Mouse (Mus musculus) kidney, adult 2 months (tissue): ENCODE results near the gene Prx. TPM values are rescaled to one million over a fixed set of nuclear protein-coding genes. Genes with fewer than 3 reads are reported as not detected.

Experiments used
- DNase-seq: peaks from one replicate; pipeline ENCODE4 v3.0.0; 2021
- H3K27ac ChIP-seq: fragments of 200-500 bp; 2 replicates; pipeline ENCODE4 v1.5.1; 2012; ENCODE audit warnings: low read depth, low read length, control low read depth, inconsistent platforms; ENCODE audit not compliant: insufficient read depth
- H3K27me3 ChIP-seq: fragments of 200-500 bp; replicated peaks from 2 replicates; pipeline ENCODE4 v1.6.1; 2012; ENCODE audit warnings: mild to moderate bottlenecking, moderate library complexity, low read length, inconsistent platforms; ENCODE audit not compliant: control insufficient read depth, insufficient read depth
- H3K36me3 ChIP-seq: fragments of 200-500 bp; 2 replicates; pipeline ENCODE4 v1.6.1; 2012; ENCODE audit warnings: mild to moderate bottlenecking, moderate library complexity, low read length, inconsistent platforms; ENCODE audit not compliant: control insufficient read depth, insufficient read depth
- H3K4me1 ChIP-seq: fragments of 200-500 bp; 2 replicates; pipeline ENCODE4 v1.6.1; 2011; ENCODE audit warnings: low read length; ENCODE audit not compliant: control insufficient read depth, insufficient read depth
- H3K4me3 ChIP-seq: fragments of 200-500 bp; 2 replicates; pipeline ENCODE4 v1.5.1; 2011; ENCODE audit warnings: mild to moderate bottlenecking, low read depth, low read length, control low read depth; ENCODE audit not compliant: insufficient read depth
- CTCF ChIP-seq: fragments of 200-500 bp; conservative IDR thresholded peaks from 2 replicates; pipeline ENCODE4 v1.5.1; 2011; ENCODE audit warnings: low read depth, mild to moderate bottlenecking, control low read depth, low read length, moderate library complexity, mixed read lengths; ENCODE audit not compliant: insufficient read depth, insufficient read length
- POLR2A ChIP-seq: fragments of 200-500 bp; IDR thresholded peaks from one replicate; pipeline ENCODE4 v1.6.1; 2011; ENCODE audit warnings: low read depth, low read length, control low read depth
- WGBS: fragments of 180-500 bp; shearing (Covaris S2); methylation state at CpG from one replicate; pipeline ENCODE4 v1.1.7; 2018; 5-methylcytosine and 5-hydroxymethylcytosine counted together
- polyA plus RNA-seq: library from polyadenylated mRNA; depleted of rRNA; stranded (reverse); fragments of >200 nt; gene quantifications from 2 replicates; pipeline ENCODE4 v1.2.3, GENCODE M21; 2012

Prx gene
- polyA plus RNA-seq, 1 experiment: 1.2 TPM

DNA sequence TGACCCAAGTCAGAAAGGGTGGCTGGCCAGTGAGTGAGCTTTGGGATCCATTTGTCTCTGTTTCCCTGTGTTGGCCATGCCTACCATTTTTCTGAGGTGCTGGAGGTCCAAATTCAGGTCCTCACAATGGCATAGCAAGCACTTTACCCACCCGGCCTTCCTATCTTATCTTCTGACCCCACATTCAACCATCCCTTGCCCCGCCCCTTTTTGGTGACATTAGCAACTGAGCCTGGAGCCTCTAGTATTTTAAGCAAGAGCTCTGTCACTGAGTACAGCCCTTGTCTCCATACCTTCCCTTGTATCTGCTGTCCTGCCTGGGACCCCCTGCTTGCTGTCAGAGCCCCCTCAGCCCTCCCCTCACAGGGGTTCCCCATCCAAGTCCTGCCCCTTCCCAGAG, 36.3 kb downstream of the Prx start:
- WGBS: 90% methylated on average over 2 of the region's 2 CpGs
- no peak overlapping the region for H3K4me3 ChIP-seq
- DNase-seq: no peak
- H3K4me1 ChIP-seq: no peaks in the 10 kb centered on the region
- no peak overlapping the region for H3K27ac ChIP-seq
- no peaks in the 10 kb centered on the region for H3K27me3 ChIP-seq
- TF ChIP-seq POLR2A: no peak
- TF ChIP-seq CTCF: no peak
- no peaks in the 10 kb centered on the region for H3K36me3 ChIP-seq

DNA sequence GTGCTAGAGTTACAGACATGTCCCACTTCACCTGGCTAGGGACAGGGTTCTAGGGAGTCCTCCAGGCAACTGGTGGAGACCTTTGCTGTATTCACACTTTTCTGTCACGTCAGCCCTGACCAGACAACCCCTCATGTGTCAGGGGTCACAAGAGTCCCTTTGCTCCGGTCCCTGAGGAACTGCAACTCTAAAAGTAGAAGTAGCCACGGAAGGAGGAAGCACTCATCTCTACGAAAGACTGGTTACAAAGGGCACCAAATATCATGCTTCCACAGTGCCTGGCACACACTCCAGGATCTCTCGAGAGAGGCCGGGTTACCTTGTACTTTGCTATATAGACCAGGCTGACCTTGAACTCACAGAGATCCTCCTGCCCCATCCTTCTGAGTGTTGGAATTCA, 37.5 kb downstream of the Prx start:
- H3K27ac ChIP-seq: no peak overlapping the region
- WGBS: 89% methylated on average over 6 of the region's 6 CpGs
- no peaks in the 10 kb centered on the region for H3K4me1 ChIP-seq
- DNase-seq: no peak
- H3K4me3 ChIP-seq: no peak overlapping the region
- H3K36me3 ChIP-seq: no peaks in the 10 kb centered on the region
- no peak for TF ChIP-seq CTCF
- TF ChIP-seq POLR2A: no peak
- no peaks in the 10 kb centered on the region for H3K27me3 ChIP-seq

DNA sequence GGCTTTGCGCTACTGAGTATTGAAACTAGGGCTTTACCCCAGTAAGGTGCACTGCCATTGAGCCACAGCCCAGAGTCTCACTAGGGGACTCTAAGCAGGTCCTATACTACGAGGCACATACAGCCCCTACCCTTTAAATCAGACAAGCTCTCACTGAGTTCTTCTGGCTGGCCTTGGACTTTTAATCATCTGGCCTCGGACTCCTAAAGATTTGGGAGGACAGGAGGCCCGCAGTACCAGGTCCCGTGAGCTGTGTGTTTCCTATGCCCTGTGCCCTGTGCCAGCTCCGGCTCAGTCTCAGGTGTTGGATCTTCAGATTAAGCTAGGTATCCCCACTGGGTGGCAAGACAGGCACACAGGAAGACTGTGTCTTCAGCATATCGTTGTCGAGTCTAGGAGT, 38.9 kb downstream of the Prx start:
- Histone ChIP-seq H3K4me1 (no peaks in the 10 kb centered on the region), H3K4me3 (no peak overlapping the region), H3K27me3 (no peaks in the 10 kb centered on the region), H3K36me3 (no peaks in the 10 kb centered on the region), H3K27ac (no peak overlapping the region)
- WGBS: 73% methylated on average over 8 of the region's 8 CpGs
- no peak for DNase-seq
- TF ChIP-seq CTCF: no peak
- no peak for TF ChIP-seq POLR2A

DNA sequence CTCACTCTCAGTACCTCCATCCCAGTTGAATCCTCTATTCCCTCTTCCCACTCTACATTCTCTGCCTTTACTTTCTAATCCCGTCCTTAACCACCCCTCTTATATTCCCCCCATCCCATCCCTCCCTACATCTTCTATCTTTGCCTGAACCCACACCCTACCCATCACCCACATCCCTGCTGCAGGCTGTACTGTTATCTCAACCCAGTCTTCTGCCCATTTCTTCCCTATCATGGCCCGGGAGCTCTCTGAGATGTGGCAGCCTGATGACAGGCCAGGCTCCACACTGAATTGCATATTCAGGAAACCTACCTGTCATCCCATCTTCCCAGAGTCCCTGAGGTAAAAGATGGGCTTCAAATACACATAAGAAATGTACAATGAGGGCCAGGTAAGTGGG, 39.7 kb downstream of the Prx start:
- TF ChIP-seq POLR2A (no peak), CTCF (no peak)
- no peaks in the 10 kb centered on the region for H3K4me1 ChIP-seq
- DNase-seq: no peak
- H3K27me3 ChIP-seq: no peaks in the 10 kb centered on the region
- H3K4me3 ChIP-seq: no peak overlapping the region
- no peaks in the 10 kb centered on the region for H3K36me3 ChIP-seq
- WGBS: 85% methylated on average over 2 of the region's 2 CpGs
- H3K27ac ChIP-seq: no peak overlapping the region

DNA sequence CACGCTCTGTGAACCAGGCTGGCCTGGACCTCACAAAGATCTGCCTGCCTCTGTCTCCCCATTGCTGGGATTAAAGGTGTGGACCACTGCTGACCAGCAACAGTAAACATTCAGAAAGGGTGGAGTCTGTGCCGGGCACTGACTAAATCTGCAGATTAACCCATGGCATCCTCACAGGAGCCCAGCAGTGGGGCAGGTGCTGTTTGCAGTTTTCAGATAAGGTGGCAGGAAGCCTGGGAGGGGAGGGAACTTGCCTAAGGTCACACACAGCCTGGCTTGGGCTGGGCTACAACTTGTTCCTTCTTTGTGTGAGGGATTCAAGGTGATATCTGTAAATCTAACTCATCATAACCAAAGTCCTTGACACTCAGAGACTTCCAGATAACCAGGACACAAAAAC, 41.4 kb downstream of the Prx start:
- 82% methylated on average over 2 of the region's 2 CpGs for WGBS
- Histone ChIP-seq H3K27me3 (no peaks in the 10 kb centered on the region), H3K4me3 (no peak overlapping the region), H3K36me3 (no peaks in the 10 kb centered on the region), H3K27ac (no peak overlapping the region), H3K4me1 (no peaks in the 10 kb centered on the region)
- no peak for TF ChIP-seq CTCF
- no peak for TF ChIP-seq POLR2A
- no peak for DNase-seq

DNA sequence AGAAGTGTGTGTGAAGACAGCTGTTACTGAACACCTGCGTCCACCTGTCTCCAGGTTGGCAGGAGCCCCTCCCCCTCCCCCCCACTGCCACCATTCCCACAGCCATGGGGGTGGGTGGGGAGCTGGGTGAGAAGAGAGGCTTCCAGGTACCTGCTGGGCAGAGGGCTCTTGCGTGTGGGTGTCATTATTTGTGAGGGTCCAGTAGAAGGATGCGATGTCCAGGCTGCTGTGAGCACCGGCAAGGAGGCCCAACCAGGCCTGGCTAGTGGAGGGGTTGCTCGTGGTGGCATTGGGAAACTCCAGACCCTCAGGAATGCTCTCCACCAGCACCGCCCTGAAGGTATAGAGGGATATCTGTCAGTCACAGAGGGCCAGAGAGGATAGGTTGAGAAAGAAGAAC, 41.8 kb downstream of the Prx start:
- no peaks in the 10 kb centered on the region for H3K27me3 ChIP-seq
- no peak overlapping the region for H3K4me3 ChIP-seq
- H3K27ac ChIP-seq: no peak overlapping the region
- H3K4me1 ChIP-seq: no peaks in the 10 kb centered on the region
- WGBS: 94% methylated on average over 6 of the region's 6 CpGs
- no peaks in the 10 kb centered on the region for H3K36me3 ChIP-seq
- no peak for TF ChIP-seq POLR2A
- TF ChIP-seq CTCF: no peak
- DNase-seq: no peak

DNA sequence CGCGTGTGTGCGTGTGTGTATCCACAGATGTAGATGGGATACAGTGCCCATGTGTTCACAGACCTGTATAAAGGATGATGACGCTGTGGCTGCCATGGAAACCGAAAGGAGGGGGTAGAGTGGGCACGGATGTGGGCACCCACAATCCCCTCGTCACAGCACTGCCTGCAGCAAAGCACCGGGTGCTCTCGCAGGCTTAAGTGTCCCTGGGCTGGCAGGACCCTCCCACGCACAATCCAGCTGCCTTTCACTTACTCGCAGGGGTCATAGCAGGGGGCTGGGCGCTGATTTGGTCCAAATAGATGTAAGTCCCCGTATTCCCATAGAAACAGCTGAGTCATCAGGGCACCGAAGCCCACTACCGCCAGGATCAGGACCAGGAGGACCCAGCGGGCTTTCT, 42.3 kb downstream of the Prx start:
- Histone ChIP-seq H3K36me3 (no peaks in the 10 kb centered on the region), H3K4me3 (no peak overlapping the region), H3K4me1 (no peaks in the 10 kb centered on the region), H3K27me3 (no peaks in the 10 kb centered on the region), H3K27ac (no peak overlapping the region)
- DNase-seq: no peak
- 74% methylated on average over 16 of the region's 16 CpGs for WGBS
- no peak for TF ChIP-seq POLR2A
- TF ChIP-seq CTCF: no peak

DNA sequence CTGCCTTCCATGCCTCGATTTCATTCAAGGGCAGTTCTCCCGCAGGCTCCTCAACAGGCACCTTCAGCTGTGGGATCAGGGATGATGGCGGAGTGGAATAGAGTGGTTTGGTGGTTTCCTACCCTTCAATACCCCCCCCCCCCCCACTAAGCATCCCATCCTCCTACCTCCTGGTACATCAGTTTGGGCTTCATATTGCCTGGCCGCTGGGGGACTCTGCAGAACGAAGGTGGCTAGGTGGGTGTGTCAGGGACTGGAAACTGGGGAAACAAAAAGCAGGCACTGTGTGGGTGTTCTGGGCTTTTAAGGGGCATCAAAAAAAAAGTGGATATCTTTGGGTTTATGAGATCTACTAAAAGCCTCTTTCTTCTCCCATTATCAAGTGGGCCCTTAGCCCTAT, 42.8 kb downstream of the Prx start:
- no peak overlapping the region for H3K27ac ChIP-seq

More for the DNA sequence above, 42.8 kb downstream of the Prx start:
- 60% methylated on average over 5 of the region's 5 CpGs for WGBS
- H3K4me3 ChIP-seq: no peak overlapping the region
- TF ChIP-seq CTCF: no peak
- no peak for TF ChIP-seq POLR2A
- no peaks in the 10 kb centered on the region for H3K36me3 ChIP-seq
- no peaks in the 10 kb centered on the region for H3K4me1 ChIP-seq
- H3K27me3 ChIP-seq: no peaks in the 10 kb centered on the region
- no peak for DNase-seq
